Mouse (Mus musculus) erythroblast, adult 5-6 weeks (primary cell): ENCODE data around the gene Clnk. TPM values are rescaled to one million over a fixed set of nuclear protein-coding genes. Genes with fewer than 3 reads are reported as not detected.

ENCODE experiments used
- total RNA-seq, 2 experiments: library from RNA; stranded (forward) in 1 of 2; stranded (reverse) in 1 of 2; fragments of 150-400 nt in 1 of 2; fragments of 200-764, 138-1000 nt in 1 of 2; gene quantifications; 2 replicates each; pipeline versions ENCODE4 v1.2.3 to v1.2.4; 2015 to 2017; ENCODE audit warnings: low replicate concordance in 2 of 2

Clnk gene
- total RNA-seq, 2 experiments from 2014 or later = not detected

Other genes with a start within 250 kb of the Clnk start
- gene Zfp518b, start 192.0 kb downstream of the Clnk start, total RNA-seq (2015; ENCODE audit: low replicate concordance) = 0.19 and 2.5 TPM in 2 replicates
- gene Zfp518b, start 192.0 kb downstream of the Clnk start, total RNA-seq (2017; ENCODE audit: low replicate concordance) = 0.98 and 1.0 TPM in 2 replicates